Mouse (Mus musculus): ENCODE results near the gene Vpreb2.
"Not testable (repeated sequence)": the region's sequence is repeated elsewhere in the genome, so short reads cannot be mapped to it uniquely, and the experiment has no call there.

Gene Vpreb2

GRCm38 (mm10) chr16:17992321-17992720, 12.1 kb downstream of the Vpreb2 start:
- not testable (repeated sequence) for DNase-seq

GRCm38 (mm10) chr16:17999668-18000067, 19.4 kb downstream of the Vpreb2 start:
- no peak for DNase-seq

- DNase-seq: no peak
These were observed 24.4 kb downstream of the Vpreb2 start for GRCm38 (mm10) chr16:18004589-18004988.

GRCm38 (mm10) chr16:18007083-18007482, 26.9 kb downstream of the Vpreb2 start:
- no peak for DNase-seq

- DNase-seq: no peak
These were observed 30.9 kb downstream of the Vpreb2 start for GRCm38 (mm10) chr16:18011101-18011500.

- DNase-seq: not testable (repeated sequence)
These were observed 36.3 kb downstream of the Vpreb2 start for GRCm38 (mm10) chr16:18016482-18016881.

- DNase-seq: no peak
These were observed 42.7 kb downstream of the Vpreb2 start for GRCm38 (mm10) chr16:18022780-18023557.

- no peak for DNase-seq
These were observed 47.1 kb downstream of the Vpreb2 start for GRCm38 (mm10) chr16:18027371-18027770.
